Mouse (Mus musculus) CD4-positive, CD25-positive, alpha-beta regulatory T cell, adult 9 weeks (primary cell): ENCODE results near the gene Fkbp4. TPM values are rescaled to one million over a fixed set of nuclear protein-coding genes. Genes with fewer than 3 reads are reported as not detected.

Source experiments
- polyA plus RNA-seq: library from polyadenylated mRNA; unstranded; fragments of 100-300 nt; shearing (Covaris generic); gene quantifications from one replicate; pipeline ENCODE4 v1.2.1, GENCODE M21; 2017

Gene Fkbp4
- polyA plus RNA-seq = 38.2 TPM

GRCm38 (mm10) chr6:128438317-128438870 lies at the start of gene Fkbp4:
Gene Fkbp4 (minus strand): TSS chr6:128438677.

GRCm38 (mm10) chr6:128424269-128425019 lies 14.0 kb downstream of the Fkbp4 start, which contains the start of gene Itfg2:
Gene Itfg2 (minus strand): TSS chr6:128424931.

GRCm38 (mm10) chr6:128398996-128399395 lies 39.5 kb downstream of the Fkbp4 start, which contains the start of gene Nrip2:
Gene Nrip2 (plus strand): TSS chr6:128399296.

Other genes with a start within 250 kb of the Fkbp4 start
- not detected for gene Tead4, start 137.9 kb downstream of the Fkbp4 start, polyA plus RNA-seq
- 2.1 TPM for gene Tulp3, start 82.8 kb downstream of the Fkbp4 start, polyA plus RNA-seq
- gene Rhno1, start 75.8 kb downstream of the Fkbp4 start, polyA plus RNA-seq = 59.0 TPM
- gene Foxm1, start 75.7 kb downstream of the Fkbp4 start, polyA plus RNA-seq = 0.57 TPM
- gene Tex52, start 63.2 kb downstream of the Fkbp4 start, polyA plus RNA-seq = not detected
- gene Gm44596, start 63.2 kb downstream of the Fkbp4 start, polyA plus RNA-seq = not detected
- gene Nrip2, start 39.4 kb downstream of the Fkbp4 start, polyA plus RNA-seq = 1.8 TPM
- gene Itfg2, start 13.7 kb downstream of the Fkbp4 start, polyA plus RNA-seq = 34.7 TPM
- gene Pzp, start 88.0 kb upstream of the Fkbp4 start, polyA plus RNA-seq = not detected
- gene A2ml1, start 142.9 kb upstream of the Fkbp4 start, polyA plus RNA-seq = not detected
- gene Klrb1a, start 184.9 kb upstream of the Fkbp4 start, polyA plus RNA-seq = 0.52 TPM
- not detected for gene Clec2h, start 223.7 kb upstream of the Fkbp4 start, polyA plus RNA-seq